Mouse (Mus musculus): ENCODE results near the gene Sgcb.
"Not testable (repeated sequence)": the region's sequence is repeated elsewhere in the genome, so short reads cannot be mapped to it uniquely, and the experiment has no call there.

Sgcb gene

GRCm38 (mm10) chr5:73632291-73632690 lies 15.3 kb downstream of the Sgcb start, which contains the start of gene Lrrc66:
Gene Lrrc66, minus strand, starts transcription at chr5:73632526.
- no peak for DNase-seq

- DNase-seq: no peak
Measured at GRCm38 (mm10) chr5:73631001-73631558, 16.5 kb downstream of the Sgcb start.

GRCm38 (mm10) chr5:73630141-73630540 lies 17.4 kb downstream of the Sgcb start:
- no peak for DNase-seq

- no peak for DNase-seq
Measured at GRCm38 (mm10) chr5:73627991-73628390, 19.6 kb downstream of the Sgcb start.

GRCm38 (mm10) chr5:73627559-73627958 lies 20.0 kb downstream of the Sgcb start:
- no peak for DNase-seq

- no peak for DNase-seq
Measured at GRCm38 (mm10) chr5:73626842-73627241, 20.7 kb downstream of the Sgcb start.

GRCm38 (mm10) chr5:73625505-73625904 lies 22.1 kb downstream of the Sgcb start:
- no peak for DNase-seq

- DNase-seq: no peak
Measured at GRCm38 (mm10) chr5:73618969-73619368, 28.6 kb downstream of the Sgcb start.

GRCm38 (mm10) chr5:73615211-73615610 lies 32.4 kb downstream of the Sgcb start:
- no peak for DNase-seq

GRCm38 (mm10) chr5:73613296-73613695 lies 34.3 kb downstream of the Sgcb start:
- no peak for DNase-seq

GRCm38 (mm10) chr5:73611071-73611470 lies 36.5 kb downstream of the Sgcb start:
- no peak for DNase-seq

- no peak for DNase-seq
Measured at GRCm38 (mm10) chr5:73604964-73605363, 42.6 kb downstream of the Sgcb start.

- DNase-seq: no peak
Measured at GRCm38 (mm10) chr5:73604542-73604941, 43.0 kb downstream of the Sgcb start.

- DNase-seq: no peak
Measured at GRCm38 (mm10) chr5:73602865-73603264, 44.7 kb downstream of the Sgcb start.

GRCm38 (mm10) chr5:73601361-73601763 lies 46.2 kb downstream of the Sgcb start:
- no peak for DNase-seq

- no peak for DNase-seq
Measured at GRCm38 (mm10) chr5:73599991-73600390, 47.6 kb downstream of the Sgcb start.

- no peak for DNase-seq
Measured at GRCm38 (mm10) chr5:73598943-73599695, 48.5 kb downstream of the Sgcb start.

GRCm38 (mm10) chr5:73587119-73587518 lies 60.5 kb downstream of the Sgcb start:
- DNase-seq: no peak

- no peak for DNase-seq
Measured at GRCm38 (mm10) chr5:73586597-73586996, 61.0 kb downstream of the Sgcb start.

GRCm38 (mm10) chr5:73585212-73586115 lies 62.1 kb downstream of the Sgcb start:
- DNase-seq: peak; percentile 12

- not testable (repeated sequence) for DNase-seq
Measured at GRCm38 (mm10) chr5:73584011-73584410, 63.6 kb downstream of the Sgcb start.

All from cerebellum, adult 8-10 months (tissue).